Mouse (Mus musculus) layer of hippocampus, postnatal 36 days (tissue): ENCODE data around the gene Rlf. TPM values are rescaled to one million over a fixed set of nuclear protein-coding genes. Genes with fewer than 3 reads are reported as not detected.

Experiments
- DNase-seq, 2 experiments: peaks; one replicate each; pipeline ENCODE4 v3.0.0; 2022
- total RNA-seq, 2 experiments: library from RNA; stranded (reverse); gene quantifications; 2 replicates each; pipeline ENCODE4 v1.2.3; 2021

Gene Rlf
- total RNA-seq, 2 experiments from 2014 or later: 31.5 to 36.5 TPM

DNA sequence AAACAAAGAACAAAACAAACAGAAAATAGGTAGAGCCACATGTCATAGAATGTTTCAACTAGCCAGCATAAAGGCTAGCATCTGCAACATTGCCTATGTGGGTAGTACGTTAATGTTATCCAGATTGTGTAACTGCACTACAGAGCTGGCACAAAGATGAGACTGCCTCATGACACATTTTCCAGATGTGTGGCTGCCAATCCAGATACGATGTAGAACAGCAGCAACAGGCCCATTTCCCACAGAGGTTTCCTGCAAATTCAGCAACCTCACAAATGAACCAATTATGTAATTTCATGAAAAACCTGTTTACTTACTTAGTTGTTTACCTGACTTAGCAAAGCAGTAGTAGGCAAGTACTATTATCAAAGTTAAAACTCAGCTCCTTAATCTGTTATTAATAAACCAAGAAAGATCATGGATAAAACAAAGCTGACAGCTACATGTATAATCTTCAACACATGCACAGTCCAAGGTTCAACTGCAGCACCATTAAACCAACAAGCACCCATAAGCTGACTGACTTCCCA is 51.3 kb downstream of the Rlf start:
- DNase-seq: no peak

DNA sequence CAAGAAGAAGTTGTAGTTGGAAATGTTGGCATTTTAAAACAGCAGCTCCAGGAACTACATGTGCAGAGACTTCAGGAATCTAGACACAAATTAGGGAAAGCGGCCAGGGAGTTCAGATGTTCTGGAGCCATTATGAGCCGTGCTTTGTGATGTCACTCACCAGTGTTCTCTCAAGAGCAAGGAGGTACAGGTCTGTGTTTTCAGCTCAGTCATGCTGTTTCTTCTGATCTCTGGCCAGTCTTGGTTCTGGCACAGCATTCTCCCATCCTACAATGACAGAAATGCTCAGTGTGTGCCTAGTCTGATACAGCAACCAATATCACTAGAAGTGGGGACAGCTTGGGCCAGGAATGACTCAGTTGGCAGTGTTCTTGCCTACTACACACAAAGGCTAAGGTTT is 105.8 kb downstream of the Rlf start, which contains the start of gene Tmco2:
Gene Tmco2, minus strand, starts transcription at position 101 of the 400 bp plus-strand sequence.
- no peak for DNase-seq

DNA sequence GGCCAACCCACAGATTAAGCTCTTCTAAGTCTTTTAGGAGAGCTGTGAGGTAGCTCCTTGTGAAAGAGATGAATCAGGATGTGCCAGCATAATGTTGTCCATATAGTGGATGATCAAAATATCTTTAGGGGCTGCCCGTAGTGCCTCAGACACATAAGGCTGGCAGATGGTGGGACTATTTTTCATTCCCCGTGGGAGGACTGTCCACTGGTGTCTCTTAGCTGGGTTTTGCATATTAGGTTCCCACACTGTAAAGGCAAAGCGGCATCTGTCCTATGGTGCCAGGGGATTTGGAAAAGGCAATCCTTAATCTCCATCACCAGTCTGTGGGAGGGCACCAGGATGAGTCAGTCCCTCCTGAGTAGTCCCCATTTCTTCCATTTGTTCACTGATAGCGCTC is 111.6 kb downstream of the Rlf start:
- DNase-seq: no peak

GRCm38 (mm10) chr4:121097650-121098378 is 117.1 kb downstream of the Rlf start, which contains the start of gene Zmpste24:
Zmpste24 (minus strand) TSS chr4:121098241.
- DNase-seq: peak; percentile 82 to 85

Other genes with a start within 250 kb of the Rlf start
- gene Smap2, start 197.8 kb downstream of the Rlf start, total RNA-seq: 100 to 1,000 TPM; 149 to 155 TPM
- 1 to 10 TPM; 2.5 to 4.1 TPM for gene Col9a2, start 175.7 kb downstream of the Rlf start, total RNA-seq
- 10 to 100 TPM; 23.1 to 26.3 TPM for gene Zmpste24, start 116.8 kb downstream of the Rlf start, total RNA-seq
- not detected for gene Tmco2, start 105.9 kb downstream of the Rlf start, total RNA-seq
- gene Gm12888, start 109.8 kb upstream of the Rlf start, total RNA-seq: not detected
- gene Gm12886, start 208.0 kb upstream of the Rlf start, total RNA-seq: not detected